Mouse (Mus musculus): ENCODE data around the gene Ifnlr1.

Ifnlr1 gene

DNA sequence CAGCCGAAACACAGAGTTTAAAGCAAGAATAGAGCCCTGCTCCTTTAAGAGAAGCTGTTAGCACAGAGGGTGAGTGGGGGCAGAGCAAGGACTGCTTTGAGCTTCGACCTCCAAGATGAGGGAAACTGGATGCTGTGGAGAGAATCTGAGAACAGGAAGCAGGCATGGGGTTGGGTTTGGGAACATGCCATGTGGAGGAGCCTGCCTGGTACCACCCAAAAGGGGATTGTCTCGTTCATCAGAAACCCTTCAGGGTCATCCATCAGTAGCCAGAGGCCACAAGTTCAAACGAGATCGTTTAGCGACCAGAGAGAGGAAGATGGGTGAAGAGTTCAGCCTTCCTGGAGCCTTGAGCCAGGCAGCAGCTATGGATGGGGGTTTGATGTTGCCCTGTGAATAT lies 57.4 kb downstream of the Ifnlr1 start:
- no peak for DNase-seq (ENCODE audit: extremely low read depth, low read depth)

DNA sequence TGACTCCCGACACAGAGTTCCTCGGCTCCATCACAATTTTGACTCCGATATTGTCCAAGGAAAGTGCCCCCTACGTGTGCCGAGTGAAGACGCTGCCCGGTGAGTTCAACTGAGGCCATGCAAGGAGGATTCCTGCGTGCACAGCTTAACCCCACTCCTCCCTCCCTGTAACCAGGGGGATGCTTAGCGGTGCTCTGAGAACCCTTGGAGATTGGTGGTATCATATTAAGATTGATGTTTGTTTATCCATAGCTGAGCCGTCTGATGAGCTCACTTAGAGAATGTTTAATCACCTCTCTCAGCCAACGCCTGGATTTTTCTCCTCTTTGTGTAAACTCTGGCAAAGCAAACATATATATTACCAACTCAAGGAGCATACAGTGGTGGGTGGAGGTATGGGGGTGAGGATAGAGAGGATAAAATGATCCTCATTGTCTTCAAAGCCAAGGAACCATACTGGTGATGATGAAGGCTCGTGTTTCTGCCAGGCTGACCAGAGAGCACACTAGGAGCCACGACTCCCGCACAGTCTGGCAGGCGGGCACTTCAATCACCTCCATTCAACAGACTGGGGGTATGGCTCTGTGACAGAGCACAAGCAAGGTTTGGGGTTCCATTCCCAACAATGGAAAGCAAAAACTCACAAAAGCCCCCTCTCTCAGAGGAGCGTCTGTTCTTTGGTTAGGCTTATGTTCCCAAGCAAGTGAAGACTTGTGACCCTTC lies 58.8 kb downstream of the Ifnlr1 start:
- no peak for DNase-seq (ENCODE audit: extremely low read depth, low read depth)

DNA sequence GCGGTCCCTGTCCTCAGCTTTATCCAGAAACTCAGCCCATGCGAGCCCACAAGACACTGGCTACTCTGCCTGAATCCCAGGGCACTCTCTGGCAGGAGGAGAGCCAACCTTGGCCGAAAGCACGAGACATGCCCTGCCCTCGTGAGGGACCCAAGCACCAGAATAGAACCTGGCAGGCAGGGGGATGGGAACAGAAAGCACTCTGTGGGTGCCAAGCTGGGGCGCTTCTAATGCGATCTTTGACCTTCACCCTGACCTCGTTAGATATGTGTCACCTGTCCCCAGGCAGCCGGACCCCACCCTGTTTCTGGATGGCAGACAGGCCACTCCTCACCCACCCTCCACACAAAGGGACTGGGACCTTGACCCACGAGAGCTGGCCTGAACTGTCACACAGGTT lies 59.5 kb downstream of the Ifnlr1 start:
- DNase-seq (ENCODE audit: extremely low read depth, low read depth), result no peak

DNA sequence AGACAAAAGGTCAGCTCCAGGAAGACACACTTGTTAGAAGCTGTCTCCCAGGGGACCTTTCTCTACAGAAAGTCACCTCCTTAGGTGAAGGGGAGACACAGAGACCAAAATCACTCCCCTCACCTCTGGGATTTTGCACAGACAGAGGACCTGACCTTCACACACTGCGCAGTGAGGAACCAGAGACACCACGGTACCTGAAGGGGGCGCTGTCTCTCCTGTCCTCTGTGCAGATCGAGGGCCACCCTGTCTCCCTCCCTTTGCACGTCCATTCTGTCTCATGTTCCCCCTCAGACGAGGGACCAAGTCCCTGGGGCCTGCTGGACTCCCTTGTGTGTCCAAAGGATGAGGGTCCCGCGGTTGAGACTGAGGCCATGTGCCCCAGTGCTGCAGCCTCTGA lies 64.8 kb downstream of the Ifnlr1 start:
- no peak for DNase-seq (ENCODE audit: extremely low read depth, low read depth)

DNA sequence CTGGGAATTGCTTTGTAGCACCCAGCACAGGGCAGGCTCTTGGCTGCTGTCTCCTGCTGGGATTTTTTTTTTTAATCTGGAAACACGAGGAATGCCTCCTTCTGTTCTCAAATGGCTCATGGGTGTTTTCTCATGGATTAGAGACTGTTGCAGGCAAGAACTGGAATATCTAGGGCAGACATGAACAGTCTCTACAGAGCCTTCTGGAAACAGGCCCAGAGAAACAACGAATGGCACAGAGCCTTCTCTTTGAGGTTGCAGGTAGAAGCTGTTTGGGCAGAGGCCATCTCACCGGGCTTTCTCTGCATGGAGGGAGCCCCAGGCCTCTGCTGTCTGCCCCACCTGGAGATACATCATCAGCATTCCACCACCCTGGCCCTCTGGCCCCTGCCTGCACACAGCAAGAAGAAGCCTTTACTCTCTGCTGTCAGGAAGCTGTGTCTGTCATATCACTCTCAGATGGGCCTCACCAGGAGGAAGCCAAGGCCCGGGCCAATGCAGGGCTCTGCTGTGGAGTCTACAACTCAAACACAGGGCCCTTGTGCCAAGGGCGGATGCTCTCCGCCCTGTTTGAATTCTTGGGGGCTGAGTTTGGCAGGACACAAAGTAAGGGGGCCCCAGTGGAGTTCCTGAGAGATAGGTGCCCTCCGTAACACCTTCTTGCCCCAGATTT lies 66.2 kb downstream of the Ifnlr1 start:
- DNase-seq (ENCODE audit: extremely low read depth, low read depth), result no peak

DNA sequence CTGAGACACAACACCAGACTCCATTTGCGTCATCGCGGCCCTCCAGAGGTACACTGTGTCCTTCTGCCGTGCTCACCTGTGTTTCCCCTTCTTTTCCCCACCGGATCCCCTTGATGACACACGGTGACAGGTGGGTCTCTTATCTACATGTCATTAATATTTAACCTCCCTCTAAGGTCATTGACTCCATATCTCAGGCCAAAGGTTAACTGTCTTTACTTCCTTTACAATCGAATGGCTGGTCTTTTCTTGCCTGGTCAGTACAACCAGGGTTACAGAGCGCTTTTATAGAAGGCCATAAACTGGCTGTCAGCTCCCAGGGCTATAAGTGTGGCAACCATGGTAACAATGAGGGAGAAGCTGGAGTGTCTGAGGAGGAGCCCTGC lies 66.7 kb downstream of the Ifnlr1 start:
- DNase-seq (ENCODE audit: extremely low read depth, low read depth), result no peak
